ENCODE assay signal across 8 mouse cellular contexts in genomic region chr6:83069488-83070246, GRCm38 (mm10). TPM values are rescaled to one million over a fixed set of nuclear protein-coding genes. Genes with fewer than 3 reads are reported as not detected.
DNase-seq lines count a peak whose midpoint lies in the region; ATAC-seq and TF ChIP-seq lines count a peak whose summit lies in the region.

No protein-coding gene starts in this region.

- H3K27me3 ChIP-seq in heart, embryonic 10.5 days (ENCODE audit: insufficient read depth, poor library complexity, severe bottlenecking): peaks cover 100% of the 10 kb centered on the region
- peaks cover 79% of the 10 kb centered on the region for H3K27me3 ChIP-seq in forebrain, embryonic 16.5 days (replicated peaks; ENCODE audit: control insufficient read depth, insufficient read depth, low read length)
- peaks cover 99% of the 10 kb centered on the region for H3K27me3 ChIP-seq in liver, embryonic 16.5 days (ENCODE audit: control insufficient read depth, insufficient read depth, low read depth, low read length)

- H3K9ac ChIP-seq in ES-E14 (ENCODE audit: insufficient read depth, low read depth, low read length, poor library complexity, severe bottlenecking): no peak overlapping the region
- H3K9ac ChIP-seq in forebrain, embryonic 16.5 days (replicated peaks; ENCODE audit: low read depth, low read length): no peak overlapping the region
- H3K9ac ChIP-seq in liver, embryonic 16.5 days (ENCODE audit: low read depth, low read length): no peak overlapping the region

- H3K27ac ChIP-seq in heart, embryonic 10.5 days: no peak overlapping the region
- no peak overlapping the region for H3K27ac ChIP-seq in ES-E14 (ENCODE audit: insufficient read depth, low read depth, low read length, poor library complexity, severe bottlenecking)
- H3K27ac ChIP-seq in forebrain, embryonic 16.5 days (ENCODE audit: low read length): no peak overlapping the region
- H3K27ac ChIP-seq in liver, embryonic 16.5 days (ENCODE audit: low read length): no peak overlapping the region
- H3K27ac ChIP-seq in left cerebral cortex, adult 2 months: no peak overlapping the region

- no peak for TF ChIP-seq CTCF in left cerebral cortex, adult 2 months (IDR thresholded peaks at IDR 0.05)

- H3K4me3 ChIP-seq in heart, embryonic 10.5 days: peak overlapping the region; percentile 49
- H3K4me3 ChIP-seq in ES-E14 (ENCODE audit: insufficient read depth in 1 of 2, low read depth in 1 of 2, low read length in 2 of 2, poor library complexity in 1 of 2, severe bottlenecking in 1 of 2): peak overlapping the region; percentile 47 to 62
- no peak overlapping the region for H3K4me3 ChIP-seq in forebrain, embryonic 16.5 days (replicated peaks; ENCODE audit: low read length)
- peak overlapping the region; percentile 13 for H3K4me3 ChIP-seq in liver, embryonic 16.5 days (ENCODE audit: low read depth, low read length)
- no peak overlapping the region for H3K4me3 ChIP-seq in left cerebral cortex, adult 2 months

- DNase-seq in heart, embryonic 10.5 days (ENCODE audit: low spot score): no peak
- DNase-seq in heart, postnatal 25 days (ENCODE audit: low spot score): no peak
- DNase-seq in ES-E14 (ENCODE audit: low read depth, low spot score): no peak
- no peak for DNase-seq in layer of hippocampus, postnatal 14 days (ENCODE audit: low spot score in 2 of 2)
- DNase-seq in left cerebral cortex, adult 2 months (ENCODE audit: extremely low spot score in 1 of 2, low spot score in 2 of 2): no peak

- in situ Hi-C loops in ES-E14 (cut with MboI; ENCODE audit: low sequenced_read_pairs in 2 of 2, unreplicated experiment in 2 of 2): loop anchor here (5.0 to 25.0 kb wide), 3 partner anchors 643 to 1518 kb away; partner anchors contain the start of genes Vax2 (in 2 of the 2) and Cyp26b1 (in 1 of the 2)

- WGBS in heart, embryonic 10.5 days: 3% methylated on average over 69 of the region's 69 CpGs
- WGBS in forebrain, embryonic 16.5 days: 1% methylated on average over 67 of the region's 69 CpGs
- WGBS in liver, embryonic 16.5 days (ENCODE audit: insufficient replicate concordance): 1% methylated on average over 69 of the region's 69 CpGs

- no peak overlapping the region for H3K4me2 ChIP-seq in forebrain, embryonic 16.5 days (ENCODE audit: low read length)
- no peak overlapping the region for H3K4me2 ChIP-seq in liver, embryonic 16.5 days (ENCODE audit: low read depth, low read length)

- H3K4me1 ChIP-seq in heart, embryonic 10.5 days: peaks cover 30% of the 10 kb centered on the region
- H3K4me1 ChIP-seq in ES-E14 (ENCODE audit: control insufficient read depth in 2 of 2, insufficient read depth in 2 of 2, low read length in 2 of 2, poor library complexity in 1 of 2): peaks cover 0 to 3% of the 10 kb centered on the region in 2 experiments; a peak in 1 of 4 replicates
- peaks cover 18% of the 10 kb centered on the region for H3K4me1 ChIP-seq in forebrain, embryonic 16.5 days (replicated peaks; ENCODE audit: control insufficient read depth, insufficient read depth, low read length)
- H3K4me1 ChIP-seq in liver, embryonic 16.5 days (ENCODE audit: control insufficient read depth, low read depth, low read length): peaks cover 19% of the 10 kb centered on the region

- peak; percentile 29 for ATAC-seq in forebrain, embryonic 16.5 days
- no peak for ATAC-seq in liver, embryonic 16.5 days (ENCODE audit: low read depth)
- ATAC-seq in monocyte, adult 5-6 weeks (replicated peaks; ENCODE audit: insufficient number of reproducible peaks, low FRiP score, low TSS enrichment, poor library complexity, severe bottlenecking): no peak

- intact Hi-C loops in heart, postnatal 25 days (cut with DNase I): no loop called here
- intact Hi-C loops in left cerebral cortex, adult 2 months (cut with DNase I): loop anchor here (10.0 kb wide), 1 partner anchor 645 kb away; the partner anchor contains the start of gene Vax2

- no peaks in the 10 kb centered on the region for H3K9me3 ChIP-seq in heart, embryonic 10.5 days
- H3K9me3 ChIP-seq in ES-E14 (ENCODE audit: control insufficient read depth, insufficient read depth, low read depth, low read length): no peaks in the 10 kb centered on the region
- H3K9me3 ChIP-seq in forebrain, embryonic 16.5 days (ENCODE audit: control insufficient read depth, low read length): no peaks in the 10 kb centered on the region
- H3K9me3 ChIP-seq in liver, embryonic 16.5 days (replicated peaks; ENCODE audit: control insufficient read depth, low read length): no peaks in the 10 kb centered on the region

- no peaks in the 10 kb centered on the region for H3K36me3 ChIP-seq in heart, embryonic 10.5 days
- H3K36me3 ChIP-seq in ES-E14 (ENCODE audit: control insufficient read depth, insufficient read depth, low read length, poor library complexity, severe bottlenecking): no peaks in the 10 kb centered on the region
- H3K36me3 ChIP-seq in forebrain, embryonic 16.5 days (ENCODE audit: control insufficient read depth, insufficient read depth): no peaks in the 10 kb centered on the region
- no peaks in the 10 kb centered on the region for H3K36me3 ChIP-seq in liver, embryonic 16.5 days (ENCODE audit: control insufficient read depth, insufficient read depth)

TF ChIP-seq in ES-E14, 5 proteins besides CTCF, POLR2A, EP300 and RAD21:
- no peak for TF ChIP-seq ZNF384 (IDR thresholded peaks at IDR 0.05; ENCODE audit: low read depth, low read length)
- no peak for TF ChIP-seq ZC3H11A (IDR thresholded peaks at IDR 0.05; ENCODE audit: borderline replicate concordance, low read depth, low read length)
- TF ChIP-seq CHD2 (IDR thresholded peaks at IDR 0.05; ENCODE audit: low read depth, low read length): no peak
- TF ChIP-seq MAFK (IDR thresholded peaks at IDR 0.05; ENCODE audit: insufficient read depth, low read depth, low read length): no peak
- no peak for TF ChIP-seq HCFC1 (IDR thresholded peaks at IDR 0.05; ENCODE audit: borderline replicate concordance, insufficient read depth, low read length)

RNA-seq across cellular contexts. Expression of gene Tlx2, which starts 0.4 kb away (rescaled TPM):
- 0.27 and 0.63 TPM in 2 replicates for polyA plus RNA-seq in heart, embryonic 10.5 days (2016; fragmentation: Nextera tagmentation; extraction: Ambion mirVana)
- total RNA-seq in heart, postnatal 25 days (2021): not detected
- total RNA-seq in ES-E14 (2012; rRNA removed): 0.58 TPM in 1 of 2 replicates, not detected in the other
- polyA plus RNA-seq in forebrain, embryonic 16.5 days (2015; fragmentation: Nextera tagmentation; extraction: Ambion mirVana): not detected in 2 replicates
- not detected in 2 replicates for polyA plus RNA-seq in liver, embryonic 16.5 days (2015; fragmentation: Nextera tagmentation; extraction: Ambion mirVana)
- total RNA-seq in layer of hippocampus, postnatal 14 days (2021): not detected
- not detected in 3 replicates for total RNA-seq in monocyte, adult 5-6 weeks (2017)
- total RNA-seq in left cerebral cortex, adult 2 months (2021): not detected

RNA-seq across cellular contexts. Expression of gene Pcgf1, which starts 8.0 kb away (rescaled TPM):
- polyA plus RNA-seq in heart, embryonic 10.5 days (2016; fragmentation: Nextera tagmentation; extraction: Ambion mirVana): 16.7 and 24.4 TPM in 2 replicates
- 1 to 10 TPM; 8.0 to 9.6 TPM for total RNA-seq in heart, postnatal 25 days (2021)
- total RNA-seq in ES-E14 (2012; rRNA removed): 12.7 and 14.7 TPM in 2 replicates
- polyA plus RNA-seq in forebrain, embryonic 16.5 days (2015; fragmentation: Nextera tagmentation; extraction: Ambion mirVana): 45.5 and 46.5 TPM in 2 replicates
- polyA plus RNA-seq in liver, embryonic 16.5 days (2015; fragmentation: Nextera tagmentation; extraction: Ambion mirVana): 15.6 and 17.1 TPM in 2 replicates
- total RNA-seq in layer of hippocampus, postnatal 14 days (2021): 10 to 100 TPM; 23.3 to 27.0 TPM
- 2.0 to 13.5 TPM (median 6.9 TPM) in 3 replicates for total RNA-seq in monocyte, adult 5-6 weeks (2017)
- 10 to 100 TPM; 24.3 to 27.0 TPM for total RNA-seq in left cerebral cortex, adult 2 months (2021)

RNA-seq across cellular contexts. Expression of gene Dqx1, which starts 12.0 kb away (rescaled TPM):
- 0.59 and 1.5 TPM in 2 replicates for polyA plus RNA-seq in heart, embryonic 10.5 days (2016; fragmentation: Nextera tagmentation; extraction: Ambion mirVana)
- total RNA-seq in heart, postnatal 25 days (2021): under 1 TPM; 0.36 to 0.52 TPM
- 3.7 and 5.6 TPM in 2 replicates for total RNA-seq in ES-E14 (2012; rRNA removed)
- polyA plus RNA-seq in forebrain, embryonic 16.5 days (2015; fragmentation: Nextera tagmentation; extraction: Ambion mirVana): 0.30 and 0.31 TPM in 2 replicates
- 9.0 and 9.3 TPM in 2 replicates for polyA plus RNA-seq in liver, embryonic 16.5 days (2015; fragmentation: Nextera tagmentation; extraction: Ambion mirVana)
- under 1 TPM; 0.48 to 0.74 TPM for total RNA-seq in layer of hippocampus, postnatal 14 days (2021)
- 0.21 to 3.8 TPM (median 2.6 TPM) in 3 replicates for total RNA-seq in monocyte, adult 5-6 weeks (2017)
- under 1 TPM; 0.61 to 0.68 TPM for total RNA-seq in left cerebral cortex, adult 2 months (2021)

RNA-seq across cellular contexts. Expression of gene Htra2, which starts 14.6 kb away (rescaled TPM):
- 100 and 106 TPM in 2 replicates for polyA plus RNA-seq in heart, embryonic 10.5 days (2016; fragmentation: Nextera tagmentation; extraction: Ambion mirVana)
- total RNA-seq in heart, postnatal 25 days (2021): 10 to 100 TPM; 31.8 to 33.9 TPM
- total RNA-seq in ES-E14 (2012; rRNA removed): 66.8 and 80.3 TPM in 2 replicates
- polyA plus RNA-seq in forebrain, embryonic 16.5 days (2015; fragmentation: Nextera tagmentation; extraction: Ambion mirVana): 70.7 and 77.8 TPM in 2 replicates
- polyA plus RNA-seq in liver, embryonic 16.5 days (2015; fragmentation: Nextera tagmentation; extraction: Ambion mirVana): 72.0 and 72.4 TPM in 2 replicates
- total RNA-seq in layer of hippocampus, postnatal 14 days (2021): 10 to 100 TPM; 55.7 to 60.1 TPM
- total RNA-seq in monocyte, adult 5-6 weeks (2017): 81.4 to 125 TPM (median 105 TPM) in 3 replicates
- 10 to 100 TPM; 42.2 to 47.0 TPM for total RNA-seq in left cerebral cortex, adult 2 months (2021)

RNA-seq across cellular contexts. Expression of gene Aup1, which starts 15.3 kb away (rescaled TPM):
- polyA plus RNA-seq in heart, embryonic 10.5 days (2016; fragmentation: Nextera tagmentation; extraction: Ambion mirVana): 154 and 170 TPM in 2 replicates
- total RNA-seq in heart, postnatal 25 days (2021): 10 to 100 TPM; 65.5 to 73.0 TPM
- 152 and 242 TPM in 2 replicates for total RNA-seq in ES-E14 (2012; rRNA removed)
- polyA plus RNA-seq in forebrain, embryonic 16.5 days (2015; fragmentation: Nextera tagmentation; extraction: Ambion mirVana): 157 and 186 TPM in 2 replicates
- 180 and 190 TPM in 2 replicates for polyA plus RNA-seq in liver, embryonic 16.5 days (2015; fragmentation: Nextera tagmentation; extraction: Ambion mirVana)
- 100 to 1,000 TPM; 108 to 116 TPM for total RNA-seq in layer of hippocampus, postnatal 14 days (2021)
- total RNA-seq in monocyte, adult 5-6 weeks (2017): 187 to 238 TPM (median 209 TPM) in 3 replicates
- total RNA-seq in left cerebral cortex, adult 2 months (2021): 100 to 1,000 TPM; 130 to 135 TPM

Comparison
In these comparisons a context has a peak if more than half of its experiments do, and no peak if none do; other contexts are left out.
1. H3K4me3 ChIP-seq: peak in heart, embryonic 10.5 days (single experiment), ES-E14 (2 of 2) and liver, embryonic 16.5 days (single experiment); none in forebrain, embryonic 16.5 days (single experiment) and left cerebral cortex, adult 2 months (single experiment).